Mouse (Mus musculus) midbrain, embryonic 15.5 days (tissue): ENCODE data around the gene Klc4. TPM values are rescaled to one million over a fixed set of nuclear protein-coding genes. Genes with fewer than 3 reads are reported as not detected.

Source experiments
- ATAC-seq: fragments of 200-750 bp; cut with Nextera tagmentation; replicated peaks from 2 replicates; pipeline ENCODE4 v1.8.0; 2017; ENCODE audit warnings: moderate TSS enrichment
- H3K27ac ChIP-seq: fragments of 300-500 bp; sonication (generic); 2 replicates; pipeline ENCODE4 v1.5.1; 2015; ENCODE audit warnings: mild to moderate bottlenecking, inconsistent platforms
- H3K27me3 ChIP-seq: fragments of 300-500 bp; sonication (generic); replicated peaks from 2 replicates; pipeline ENCODE4 v1.6.1; 2015; ENCODE audit warnings: inconsistent platforms
- H3K36me3 ChIP-seq: fragments of 300-500 bp; sonication (generic); replicated peaks from 2 replicates; pipeline ENCODE4 v1.6.1; 2015; ENCODE audit warnings: inconsistent platforms
- H3K4me1 ChIP-seq: fragments of 300-500 bp; sonication (generic); 2 replicates; pipeline ENCODE4 v1.6.1; 2015; ENCODE audit warnings: inconsistent platforms
- H3K4me2 ChIP-seq: fragments of 300-500 bp; sonication (generic); 2 replicates; pipeline ENCODE4 v1.6.1; 2015; ENCODE audit warnings: inconsistent platforms, mild to moderate bottlenecking, moderate library complexity
- H3K4me3 ChIP-seq: fragments of 300-500 bp; sonication (generic); 2 replicates; pipeline ENCODE4 v1.5.1; 2015; ENCODE audit warnings: mild to moderate bottlenecking, inconsistent platforms
- H3K9ac ChIP-seq: fragments of 300-500 bp; sonication (generic); 2 replicates; pipeline ENCODE4 v1.6.1; 2015; ENCODE audit warnings: mild to moderate bottlenecking, inconsistent platforms
- H3K9me3 ChIP-seq: fragments of 300-500 bp; sonication (generic); 2 replicates; pipeline ENCODE4 v1.6.1; 2016; ENCODE audit warnings: inconsistent platforms
- WGBS: fragments of 180-500 bp; shearing (Covaris S2); methylation state at CpG from one replicate; pipeline ENCODE4 v1.1.7; 2015; ENCODE audit warnings: mixed read lengths; 5-methylcytosine and 5-hydroxymethylcytosine counted together
- polyA plus RNA-seq: library from polyadenylated mRNA; unstranded; fragments of >200 nt; fragmentation: Nextera tagmentation; extraction: Ambion mirVana; gene quantifications from 2 replicates; pipeline ENCODE4 v1.2.1, GENCODE M21; 2015

The Klc4 gene
- polyA plus RNA-seq, 1 experiment from 2014 or later: 42.5 TPM

DNA sequence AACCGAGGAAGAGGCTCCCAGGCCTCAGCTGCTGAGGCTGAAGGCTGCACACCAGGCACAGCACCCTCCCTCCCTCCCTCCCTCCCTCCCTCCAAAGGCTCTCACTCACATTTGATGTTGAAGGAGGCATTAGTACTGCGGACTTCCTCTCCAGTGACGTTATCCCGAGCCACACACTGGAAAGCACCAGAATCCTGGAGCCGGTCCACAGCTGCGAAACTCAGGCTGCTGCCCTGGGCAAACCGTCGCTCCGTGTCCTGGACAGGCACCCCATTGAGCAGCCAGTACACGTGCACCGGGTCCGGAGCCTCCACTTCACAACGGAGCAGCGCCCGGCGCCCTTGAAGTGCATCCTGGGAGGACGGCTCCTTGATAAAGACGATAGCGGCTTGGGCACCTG lies 54.4 kb downstream of the Klc4 start:
- no peaks in the 10 kb centered on the region for H3K27me3 ChIP-seq
- H3K4me1 ChIP-seq: peaks cover 3% of the 10 kb centered on the region; the same call in 1 of the 2 replicates
- 82% methylated on average over 19 of the region's 19 CpGs for WGBS
- no peaks in the 10 kb centered on the region for H3K9me3 ChIP-seq
- H3K4me3 ChIP-seq: no peak overlapping the region
- H3K36me3 ChIP-seq: peaks cover 5% of the 10 kb centered on the region; the same call in 1 of the 2 replicates
- H3K4me2 ChIP-seq: no peak overlapping the region
- no peak overlapping the region for H3K27ac ChIP-seq
- ATAC-seq: no peak
- H3K9ac ChIP-seq: no peak overlapping the region

DNA sequence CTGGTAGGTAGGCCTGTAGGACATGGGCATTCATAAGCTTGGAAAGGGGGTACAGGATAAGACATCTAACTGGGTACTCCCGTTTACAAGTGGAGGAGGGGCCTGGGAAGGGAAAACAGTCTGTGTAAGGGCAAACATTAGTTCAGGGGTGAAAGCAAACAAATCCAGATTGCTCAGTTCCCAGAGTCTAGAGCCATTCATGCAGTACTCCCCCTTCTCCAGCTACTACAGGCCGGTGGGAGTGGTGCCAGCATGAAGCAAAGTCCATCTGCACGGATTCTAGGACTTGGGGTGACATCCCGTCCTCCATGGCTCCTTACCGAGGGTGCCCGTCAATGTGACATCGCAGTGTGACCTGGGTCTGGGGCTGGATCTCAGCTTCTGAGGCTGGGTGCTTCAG lies 55.4 kb downstream of the Klc4 start:
- H3K9ac ChIP-seq: no peak overlapping the region
- H3K36me3 ChIP-seq: peaks cover 9% of the 10 kb centered on the region; the same call in 1 of the 2 replicates
- H3K9me3 ChIP-seq: no peaks in the 10 kb centered on the region
- H3K4me3 ChIP-seq: no peak overlapping the region
- 90% methylated on average over 7 of the region's 7 CpGs for WGBS
- H3K4me1 ChIP-seq: peaks cover 3% of the 10 kb centered on the region; the same call in 1 of the 2 replicates
- H3K27ac ChIP-seq: no peak overlapping the region
- H3K4me2 ChIP-seq: no peak overlapping the region
- ATAC-seq: no peak
- no peaks in the 10 kb centered on the region for H3K27me3 ChIP-seq

- no peak overlapping the region for H3K4me3 ChIP-seq
- no peaks in the 10 kb centered on the region for H3K27me3 ChIP-seq
- H3K9me3 ChIP-seq: no peaks in the 10 kb centered on the region
- WGBS: 93% methylated on average over 16 of the region's 16 CpGs
- H3K27ac ChIP-seq: no peak overlapping the region
- ATAC-seq: no peak
- peaks cover 2% of the 10 kb centered on the region; the same call in 1 of the 2 replicates for H3K4me1 ChIP-seq
- no peak overlapping the region for H3K4me2 ChIP-seq
- H3K36me3 ChIP-seq: peaks cover 9% of the 10 kb centered on the region; the same call in 1 of the 2 replicates
- no peak overlapping the region for H3K9ac ChIP-seq
These were observed 56.0 kb downstream of the Klc4 start for GRCm38 (mm10) chr17:46589635-46590314.

- WGBS: 91% methylated on average over 6 of the region's 6 CpGs
- Histone ChIP-seq H3K9ac (no peak overlapping the region), H3K36me3 (peaks cover 9% of the 10 kb centered on the region; the same call in 1 of the 2 replicates), H3K4me1 (no peaks in the 10 kb centered on the region), H3K27me3 (no peaks in the 10 kb centered on the region), H3K27ac (no peak overlapping the region), H3K4me2 (no peak overlapping the region), H3K4me3 (no peak overlapping the region), H3K9me3 (no peaks in the 10 kb centered on the region)
- no peak for ATAC-seq
These were observed 56.9 kb downstream of the Klc4 start for GRCm38 (mm10) chr17:46588913-46589312.

DNA sequence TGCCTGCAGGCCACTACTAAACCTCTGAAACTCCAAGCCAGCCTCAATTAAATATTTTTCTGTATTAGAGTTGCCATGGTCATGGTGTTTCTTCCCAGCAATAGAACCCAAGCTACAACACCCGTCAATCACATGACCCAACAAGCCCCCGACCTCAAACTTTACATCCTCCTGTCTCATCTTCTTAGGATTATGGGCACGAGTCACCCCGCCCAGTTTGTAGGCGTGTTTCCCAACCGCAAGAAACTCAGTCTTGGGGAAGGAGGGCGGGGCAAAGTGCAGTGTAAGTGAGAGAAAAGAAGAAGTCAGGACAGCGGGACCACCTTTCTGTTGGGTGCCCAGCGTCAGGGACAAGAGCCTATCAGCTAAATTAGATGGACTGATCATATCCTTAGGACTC lies 57.6 kb downstream of the Klc4 start:
- no peak overlapping the region for H3K4me2 ChIP-seq
- no peaks in the 10 kb centered on the region for H3K4me1 ChIP-seq
- H3K9ac ChIP-seq: no peak overlapping the region
- no peak overlapping the region for H3K27ac ChIP-seq
- H3K27me3 ChIP-seq: no peaks in the 10 kb centered on the region
- no peaks in the 10 kb centered on the region for H3K9me3 ChIP-seq
- H3K4me3 ChIP-seq: no peak overlapping the region
- no peak for ATAC-seq
- H3K36me3 ChIP-seq: peaks cover 9% of the 10 kb centered on the region; the same call in 1 of the 2 replicates
- 86% methylated on average over 9 of the region's 9 CpGs for WGBS

GRCm38 (mm10) chr17:46586327-46586726 lies 59.5 kb downstream of the Klc4 start:
- peaks cover 9% of the 10 kb centered on the region; the same call in 1 of the 2 replicates for H3K36me3 ChIP-seq
- H3K4me1 ChIP-seq: no peaks in the 10 kb centered on the region
- H3K4me3 ChIP-seq: no peak overlapping the region
- no peaks in the 10 kb centered on the region for H3K9me3 ChIP-seq
- H3K27me3 ChIP-seq: no peaks in the 10 kb centered on the region
- H3K27ac ChIP-seq: no peak overlapping the region
- no peak overlapping the region for H3K9ac ChIP-seq
- ATAC-seq: no peak
- no peak overlapping the region for H3K4me2 ChIP-seq
- 92% methylated on average over 8 of the region's 8 CpGs for WGBS

Other genes starting within 250 kb of the Klc4 start
- gene Crip3, start 217.1 kb downstream of the Klc4 start, polyA plus RNA-seq: 2.0 and 3.0 TPM in 2 replicates
- gene Slc22a7, start 207.6 kb downstream of the Klc4 start, polyA plus RNA-seq: not detected in 2 replicates
- gene Ttbk1, start 158.3 kb downstream of the Klc4 start, polyA plus RNA-seq: 8.7 and 9.0 TPM in 2 replicates
- 14.5 and 17.3 TPM in 2 replicates for gene Dnph1, start 149.3 kb downstream of the Klc4 start, polyA plus RNA-seq
- gene Cul9, start 99.6 kb downstream of the Klc4 start, polyA plus RNA-seq: 25.0 and 26.7 TPM in 2 replicates
- 3.7 and 5.7 TPM in 2 replicates for gene Srf, start 89.8 kb downstream of the Klc4 start, polyA plus RNA-seq
- 33.6 and 34.8 TPM in 2 replicates for gene Ptk7, start 16.5 kb downstream of the Klc4 start, polyA plus RNA-seq
- gene Mrpl2, start 207 bp upstream of the Klc4 start, polyA plus RNA-seq: 60.6 and 74.5 TPM in 2 replicates
- gene Cul7, start 4.3 kb upstream of the Klc4 start, polyA plus RNA-seq: 44.7 and 46.3 TPM in 2 replicates
- 49.9 and 50.8 TPM in 2 replicates for gene Rrp36, start 28.3 kb upstream of the Klc4 start, polyA plus RNA-seq
- 277 and 304 TPM in 2 replicates for gene Mea1, start 32.8 kb upstream of the Klc4 start, polyA plus RNA-seq
- 172 and 180 TPM in 2 replicates for gene Klhdc3, start 34.9 kb upstream of the Klc4 start, polyA plus RNA-seq
- 103 and 112 TPM in 2 replicates for gene Ppp2r5d, start 59.1 kb upstream of the Klc4 start, polyA plus RNA-seq
- gene Pex6, start 65.4 kb upstream of the Klc4 start, polyA plus RNA-seq: 28.2 and 31.9 TPM in 2 replicates
- gene Gnmt, start 83.1 kb upstream of the Klc4 start, polyA plus RNA-seq: 0.65 and 1.3 TPM in 2 replicates
- 67.1 and 68.2 TPM in 2 replicates for gene Cnpy3, start 106.2 kb upstream of the Klc4 start, polyA plus RNA-seq
- 0.18 and 0.39 TPM in 2 replicates for gene Ptcra, start 117.7 kb upstream of the Klc4 start, polyA plus RNA-seq
- gene 2310039H08Rik, start 126.6 kb upstream of the Klc4 start, polyA plus RNA-seq: 51.3 and 54.9 TPM in 2 replicates
- 80.6 and 83.1 TPM in 2 replicates for gene Rpl7l1, start 136.7 kb upstream of the Klc4 start, polyA plus RNA-seq
- 10.5 and 12.8 TPM in 2 replicates for gene Bicral, start 212.5 kb upstream of the Klc4 start, polyA plus RNA-seq
- 61.6 and 68.5 TPM in 2 replicates for gene Tbcc, start 244.7 kb upstream of the Klc4 start, polyA plus RNA-seq